Mouse (Mus musculus): Measurements from ENCODE around the gene Epm2aip1. TPM values are rescaled to one million over a fixed set of nuclear protein-coding genes. Genes with fewer than 3 reads are reported as not detected.

The Epm2aip1 gene
- polyA plus RNA-seq, 1 experiment from 2014 or later: 71.7 TPM

Other genes with a start within 250 kb of the Epm2aip1 start
- 1.2 and 1.4 TPM in 2 replicates for gene Ccrl2, start 214.4 kb upstream of the Epm2aip1 start, polyA plus RNA-seq (2015; fragmentation: Nextera tagmentation; extraction: Ambion mirVana)
- gene Lrrfip2, start 154.3 kb upstream of the Epm2aip1 start, polyA plus RNA-seq (2015; fragmentation: Nextera tagmentation; extraction: Ambion mirVana): 44.3 and 52.4 TPM in 2 replicates
- gene Mlh1, start 138 bp upstream of the Epm2aip1 start, polyA plus RNA-seq (2015; fragmentation: Nextera tagmentation; extraction: Ambion mirVana): 27.3 and 31.0 TPM in 2 replicates
- gene Trank1, start 39.8 kb downstream of the Epm2aip1 start, polyA plus RNA-seq (2015; fragmentation: Nextera tagmentation; extraction: Ambion mirVana): 17.7 and 20.7 TPM in 2 replicates
- gene Dclk3, start 167.2 kb downstream of the Epm2aip1 start, polyA plus RNA-seq (2015; fragmentation: Nextera tagmentation; extraction: Ambion mirVana): 7.0 and 7.5 TPM in 2 replicates

Data from midbrain, embryonic 16.5 days (tissue).